Mouse (Mus musculus): ENCODE results near the gene 9030612E09Rik.

Gene 9030612E09Rik

GRCm38 (mm10) chr10:43203865-43204264, 29.4 kb downstream of the 9030612E09Rik start:
- no peak for DNase-seq (ENCODE audit: low read depth, low spot score)

- DNase-seq (ENCODE audit: low read depth, low spot score), result peak; percentile 46
Observed at GRCm38 (mm10) chr10:43211866-43212265, 37.4 kb downstream of the 9030612E09Rik start.

GRCm38 (mm10) chr10:43217361-43217900, 42.9 kb downstream of the 9030612E09Rik start:
- peak; percentile 55 for DNase-seq (ENCODE audit: low read depth, low spot score)

- peak; percentile 56 for DNase-seq (ENCODE audit: low read depth, low spot score)
Observed at GRCm38 (mm10) chr10:43220479-43220878, 46.0 kb downstream of the 9030612E09Rik start.

- peak; percentile 97 for DNase-seq (ENCODE audit: low read depth, low spot score)
Observed at GRCm38 (mm10) chr10:43220910-43221625, 46.6 kb downstream of the 9030612E09Rik start, which contains the start of gene Pdss2. Gene Pdss2, plus strand, starts transcription at chr10:43221486.

GRCm38 (mm10) chr10:43221659-43222058, 47.2 kb downstream of the 9030612E09Rik start:
- no peak for DNase-seq (ENCODE audit: low read depth, low spot score)

GRCm38 (mm10) chr10:43223391-43223790, 48.9 kb downstream of the 9030612E09Rik start:
- no peak for DNase-seq (ENCODE audit: low read depth, low spot score)
